Mouse (Mus musculus): Measurements from ENCODE around the gene Prpf8.

Gene Prpf8

DNA sequence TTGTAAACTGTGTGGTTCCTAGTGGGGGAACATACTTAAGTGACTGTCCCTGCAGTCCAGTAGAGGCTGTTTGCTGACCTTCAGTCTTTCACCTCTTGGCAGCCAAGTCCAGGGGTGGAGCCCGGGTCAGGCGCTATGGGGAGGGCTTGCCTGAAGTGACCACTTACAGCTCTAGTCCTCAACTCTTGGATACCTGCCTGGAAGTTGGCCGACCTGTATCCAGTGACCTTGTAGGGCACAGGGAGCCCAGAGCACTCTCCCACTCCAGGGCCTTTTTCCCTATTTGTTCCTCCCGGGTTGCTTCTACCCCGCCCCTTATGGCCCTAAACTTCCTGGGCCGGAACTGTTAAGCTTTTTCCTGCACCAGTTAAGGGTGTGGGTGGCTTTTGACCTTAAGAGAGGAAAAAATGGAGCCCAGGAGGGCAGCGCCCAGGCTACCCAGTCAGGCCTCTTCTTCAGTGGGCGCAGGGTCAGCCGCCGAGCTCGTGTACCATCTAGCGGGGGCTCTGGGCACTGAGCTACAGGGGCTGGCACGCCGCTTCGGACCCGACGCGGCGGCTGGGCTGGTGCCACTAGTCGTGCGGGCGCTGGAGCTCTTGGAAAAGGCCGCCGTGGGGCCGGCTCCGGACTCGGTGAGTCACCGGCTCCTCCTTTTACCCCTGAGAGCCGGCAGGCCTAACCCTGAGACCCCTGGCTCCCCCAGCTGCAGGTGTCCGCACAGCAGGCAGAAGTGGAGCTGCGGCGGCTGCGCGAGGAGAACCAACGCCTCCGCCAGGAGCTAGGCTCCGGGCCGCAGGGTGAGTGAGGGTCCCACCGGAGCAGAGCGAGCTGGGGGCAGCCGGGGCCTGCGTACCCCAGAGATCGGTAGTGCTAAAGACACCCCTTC is 23.4 kb downstream of the Prpf8 start, which contains the start of gene Rilp:
TSS of gene Rilp (plus strand) at position 354 of the 886 bp plus-strand sequence.
- DNase-seq = no peak

DNA sequence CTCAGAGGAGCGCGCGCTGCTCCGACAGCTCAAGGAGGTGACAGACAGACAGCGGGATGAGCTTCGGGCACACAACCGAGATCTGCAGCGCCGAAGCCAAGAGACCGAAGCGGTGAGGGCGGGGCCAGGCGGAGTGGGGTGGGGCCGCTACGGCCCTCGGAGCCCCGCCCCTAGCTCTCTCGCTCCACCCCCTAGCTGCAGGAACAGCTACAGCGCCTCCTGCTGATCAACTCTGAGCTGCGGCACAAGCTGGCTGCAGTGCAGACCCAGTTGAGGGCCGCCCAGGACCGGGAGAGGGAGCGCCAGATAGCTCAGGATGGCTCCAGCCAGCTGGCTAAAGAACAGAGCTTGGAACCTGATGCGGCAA is 24.0 kb downstream of the Prpf8 start:
- peak; percentile 90 for DNase-seq

GRCm38 (mm10) chr11:75511213-75511612 is 24.6 kb downstream of the Prpf8 start:
- no peak for DNase-seq

DNA sequence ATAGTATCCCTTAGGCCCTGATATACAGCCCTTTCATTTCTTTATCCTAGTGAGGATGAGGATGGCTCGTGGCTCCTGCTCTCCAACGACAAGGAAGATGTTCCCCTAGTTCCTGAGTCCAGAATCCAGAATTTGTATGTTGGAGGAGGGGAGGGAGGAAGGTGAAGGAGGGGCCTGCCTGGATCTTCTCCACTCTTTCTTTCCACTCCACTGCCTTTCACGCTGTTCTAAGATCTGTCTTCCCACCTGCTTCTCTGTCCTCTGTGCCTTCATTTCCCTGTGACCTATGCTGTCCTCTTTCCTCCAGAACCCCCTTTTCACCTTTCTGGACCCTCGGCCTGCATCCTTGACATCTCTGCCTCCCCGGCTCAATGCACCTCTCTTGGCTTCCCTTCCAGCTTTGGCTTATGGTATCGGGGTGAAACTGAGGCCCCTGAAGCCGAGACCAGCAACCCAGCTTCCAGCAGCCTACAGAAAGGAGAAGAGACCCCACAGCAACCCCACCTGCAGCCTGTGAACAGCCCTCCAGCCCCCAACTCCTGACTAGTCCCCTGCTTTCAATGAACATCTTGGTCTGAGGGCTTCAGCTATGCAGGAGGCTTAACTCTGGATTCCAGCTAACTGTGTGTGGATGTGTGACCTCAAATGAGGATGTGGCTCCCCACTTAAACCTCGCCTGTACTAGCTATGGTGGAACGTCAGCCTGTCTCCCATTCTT is 25.8 kb downstream of the Prpf8 start:
- no peak for DNase-seq

GRCm38 (mm10) chr11:75513336-75513735 is 26.7 kb downstream of the Prpf8 start, which contains the start of gene Scarf1:
TSS of gene Scarf1 (plus strand) at chr11:75513540.
- no peak for DNase-seq

DNA sequence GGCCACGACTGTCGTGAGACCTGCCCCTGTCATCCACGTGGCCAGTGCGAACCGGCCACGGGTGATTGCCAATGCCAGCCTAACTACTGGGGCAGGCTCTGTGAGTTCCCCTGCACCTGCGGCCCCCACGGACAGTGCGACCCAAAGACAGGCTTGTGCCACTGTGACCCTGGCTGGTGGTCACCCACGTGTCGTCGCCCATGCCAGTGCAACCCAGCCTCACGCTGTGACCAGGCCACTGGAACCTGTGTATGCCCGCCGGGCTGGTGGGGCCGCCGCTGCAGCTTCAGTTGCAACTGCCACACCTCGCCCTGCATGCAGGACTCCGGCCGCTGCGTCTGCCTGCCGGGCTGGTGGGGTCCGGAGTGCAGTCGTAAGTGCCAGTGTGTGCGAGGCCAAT is 28.6 kb downstream of the Prpf8 start:
- no peak for DNase-seq

- DNase-seq = peak; percentile 48
These were observed 33.4 kb downstream of the Prpf8 start for GRCm38 (mm10) chr11:75519834-75520633.

DNA sequence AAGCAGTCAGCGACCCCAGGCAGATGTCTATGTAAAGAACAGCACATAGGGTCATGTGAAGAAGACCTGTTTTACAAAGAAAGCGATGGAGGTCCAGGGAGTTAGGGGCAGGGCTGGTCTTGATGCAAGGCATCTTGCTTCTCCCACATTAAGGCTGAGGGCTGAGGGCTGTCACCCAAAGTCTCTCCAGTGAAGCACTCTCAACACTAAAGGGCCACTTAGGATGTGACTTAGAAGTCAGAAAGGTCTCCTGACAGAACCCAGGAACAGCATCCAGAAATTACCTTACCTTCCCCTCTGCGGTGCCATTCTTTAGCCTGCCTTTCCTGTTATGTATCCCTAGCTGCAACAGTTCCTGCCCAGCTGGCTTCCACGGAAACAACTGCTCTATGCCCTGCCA is 35.0 kb downstream of the Prpf8 start:
- no peak for DNase-seq

DNA sequence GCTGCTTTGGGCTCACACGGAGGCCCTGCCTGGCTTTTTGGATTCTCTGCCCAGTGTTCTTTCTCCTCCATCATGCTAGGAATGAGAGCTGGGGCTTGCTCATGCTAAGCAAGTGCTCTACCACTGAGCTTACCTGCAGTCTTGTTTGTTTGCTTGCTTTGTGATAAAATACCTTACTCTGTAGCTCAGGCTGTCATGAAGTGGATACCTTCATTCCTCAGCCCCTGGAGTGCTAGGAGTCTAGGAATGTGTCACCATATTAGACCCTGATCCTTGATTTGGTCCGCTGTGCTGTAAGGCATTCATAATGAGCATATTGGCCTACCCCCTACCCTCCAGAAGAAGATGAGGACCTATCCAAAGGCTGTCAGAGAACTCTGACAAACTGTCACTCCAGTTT is 36.2 kb downstream of the Prpf8 start:
- no peak for DNase-seq

DNA sequence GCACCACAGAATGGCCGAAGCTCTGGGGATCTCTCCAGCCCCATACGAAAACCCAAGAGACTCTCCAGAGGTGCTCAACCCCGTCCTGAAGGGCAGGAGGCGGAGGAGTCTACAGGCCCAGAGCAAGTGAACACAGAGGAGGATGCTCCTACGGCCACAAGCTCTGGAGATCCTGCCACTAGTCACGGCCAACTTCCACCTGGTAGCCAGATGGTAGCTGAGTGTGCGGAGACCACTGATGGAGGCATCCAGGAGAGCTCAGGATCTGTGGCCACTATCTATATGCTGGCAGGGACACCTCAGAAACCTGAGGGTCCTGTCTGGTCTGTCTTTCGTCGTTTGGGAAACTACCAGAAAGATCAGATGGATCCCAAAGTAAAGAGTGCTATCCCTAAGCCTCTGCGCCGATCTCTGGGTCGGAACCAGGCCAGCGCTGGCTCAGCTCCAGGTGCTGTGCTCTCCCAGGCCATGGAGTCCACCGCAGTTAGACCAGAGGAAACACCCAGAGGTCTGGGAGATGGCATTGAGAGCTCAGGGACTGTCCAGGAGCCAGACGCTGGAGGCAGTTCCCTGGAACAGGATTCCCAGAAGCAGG is 39.0 kb downstream of the Prpf8 start:
- DNase-seq = no peak

- no peak for DNase-seq
These were observed 40.3 kb downstream of the Prpf8 start for GRCm38 (mm10) chr11:75526943-75527342.

- DNase-seq = no peak
These were observed 43.2 kb downstream of the Prpf8 start for GRCm38 (mm10) chr11:75529771-75530170.

DNA sequence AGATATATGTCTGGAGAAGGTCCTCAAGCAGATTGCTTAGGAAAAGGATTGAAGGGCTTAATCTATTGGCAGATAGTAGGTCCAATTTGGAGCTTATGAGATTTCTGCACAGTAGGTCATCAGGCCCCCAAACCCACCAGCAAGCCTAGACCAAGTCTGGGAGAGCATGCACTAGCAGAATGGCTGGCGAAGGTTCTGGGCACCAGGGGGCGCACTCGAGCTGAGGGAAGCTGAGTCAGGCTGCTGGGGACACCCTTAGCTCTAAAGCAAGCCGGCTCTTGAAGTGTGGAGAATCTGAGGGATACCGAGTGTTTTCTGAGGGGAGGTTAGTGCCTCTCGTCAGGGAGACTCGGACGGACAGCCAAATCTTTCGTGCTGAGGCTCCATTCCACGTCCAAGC is 43.7 kb downstream of the Prpf8 start:
- DNase-seq = peak; percentile 94

DNA sequence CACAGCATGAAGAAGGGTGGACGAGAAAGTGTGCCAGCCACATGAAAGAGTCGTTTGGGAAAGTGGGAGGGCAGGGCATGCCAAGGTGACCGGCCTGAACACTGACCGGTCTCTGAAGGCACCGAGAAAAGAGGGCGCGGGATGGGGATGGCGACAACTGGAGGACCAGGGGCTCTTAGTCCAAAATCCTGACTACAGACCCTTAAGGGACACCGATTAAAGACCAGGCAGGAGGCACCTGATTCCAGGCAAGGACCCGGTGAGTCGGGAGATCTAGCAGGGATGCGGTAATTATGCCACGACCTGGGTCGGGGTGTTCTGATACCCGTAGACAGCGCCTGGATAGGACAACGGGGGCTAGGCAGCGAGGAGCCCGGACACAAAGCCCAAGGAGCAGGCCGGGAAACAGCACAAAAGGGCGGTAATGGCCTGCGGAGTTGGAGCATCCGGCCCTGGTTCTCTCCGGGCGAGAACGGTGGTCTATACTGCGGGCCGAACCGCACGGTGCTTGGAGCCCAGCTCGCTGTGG is 44.3 kb downstream of the Prpf8 start:
- no peak for DNase-seq

GRCm38 (mm10) chr11:75531469-75532242 is 45.0 kb downstream of the Prpf8 start, which contains the start of gene Slc43a2:
TSS of gene Slc43a2 (plus strand) at chr11:75531694.
- peak; percentile 98 for DNase-seq

- peak; percentile 54 for DNase-seq
These were observed 46.0 kb downstream of the Prpf8 start for GRCm38 (mm10) chr11:75532340-75533277.

DNA sequence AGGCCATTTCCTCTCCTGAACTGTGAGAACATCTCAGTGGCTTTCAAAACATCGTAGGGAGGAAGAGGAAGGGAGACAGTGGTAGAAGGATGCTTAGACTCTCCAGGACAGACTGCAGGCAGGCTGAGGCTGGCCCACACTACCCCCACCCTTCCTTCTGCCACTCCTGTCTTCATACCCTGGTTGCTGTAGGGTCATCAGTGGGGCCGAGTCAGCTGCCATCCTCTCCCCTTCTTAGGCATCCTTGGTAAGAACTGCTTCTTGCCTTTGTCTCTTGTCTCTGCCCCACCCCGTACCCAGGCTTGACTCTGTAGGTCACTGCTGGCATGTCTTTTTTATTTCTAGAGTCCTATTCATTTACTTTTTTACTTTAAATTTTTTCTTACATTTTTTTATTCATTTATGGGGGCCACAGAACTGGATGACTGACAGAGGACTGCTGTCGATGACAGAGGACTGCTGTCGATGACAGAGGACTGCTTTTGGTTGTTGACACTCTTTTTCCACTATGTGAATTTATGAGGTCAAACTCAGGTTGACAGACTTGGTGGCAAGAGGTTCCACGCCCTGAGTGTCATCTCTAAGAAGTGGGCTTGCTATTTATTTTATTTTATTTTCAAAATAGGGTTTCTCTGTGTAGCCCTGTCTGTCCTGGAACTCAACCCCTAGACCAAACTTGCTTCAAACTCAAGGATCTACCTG is 46.8 kb downstream of the Prpf8 start:
- no peak for DNase-seq

- no peak for DNase-seq
These were observed 47.8 kb downstream of the Prpf8 start for GRCm38 (mm10) chr11:75534286-75535033.
